Mouse (Mus musculus): Measurements from ENCODE around the gene Gbp4. TPM values are rescaled to one million over a fixed set of nuclear protein-coding genes. Genes with fewer than 3 reads are reported as not detected.

Gene Gbp4
- polyA plus RNA-seq, 2 experiments from 2014 or later: 200 to 257 TPM

Other genes with a start within 250 kb of the Gbp4 start
- gene Abcg3, start 156.9 kb downstream of the Gbp4 start, polyA plus RNA-seq (2017; shearing (Covaris generic)): 10 to 100 TPM; 18.3 to 21.5 TPM
- 100 to 1,000 TPM in 1 of 2 experiments, 10 to 100 TPM in 1; 93.3 to 104 TPM for gene Gbp9, start within 50 bp of the Gbp4 start, polyA plus RNA-seq (2017; shearing (Covaris generic))
- 10 to 100 TPM; 80.6 to 95.2 TPM for gene Gbp8, start within 50 bp of the Gbp4 start, polyA plus RNA-seq (2017; shearing (Covaris generic))
- gene Gbp10, start 99.9 kb upstream of the Gbp4 start, polyA plus RNA-seq (2017; shearing (Covaris generic)): 10 to 100 TPM; 40.9 to 51.1 TPM
- gene Gm43302, start 154.1 kb upstream of the Gbp4 start, polyA plus RNA-seq (2017; shearing (Covaris generic)): 1 to 10 TPM in 1 of 2 experiments, not detected in 1; 2.6 TPM
- 100 to 1,000 TPM; 128 to 168 TPM for gene Gbp6, start 154.1 kb upstream of the Gbp4 start, polyA plus RNA-seq (2017; shearing (Covaris generic))